Mouse (Mus musculus) midbrain, embryonic 14.5 days (tissue): ENCODE data around the gene Shb. TPM values are rescaled to one million over a fixed set of nuclear protein-coding genes. Genes with fewer than 3 reads are reported as not detected.
"Not testable (repeated sequence)": the region's sequence is repeated elsewhere in the genome, so short reads cannot be mapped to it uniquely, and the experiment has no call there.

Experiments used
- ATAC-seq: fragments of 200-750 bp; cut with Nextera tagmentation; 2 replicates; pipeline ENCODE4 v1.8.0; 2017; ENCODE audit warnings: moderate number of reproducible peaks, moderate library complexity; ENCODE audit not compliant: low FRiP score, low TSS enrichment
- DNase-seq: peaks from one replicate; pipeline ENCODE4 v3.0.0-alpha.2; 2015
- H3K27ac ChIP-seq: fragments of 300-500 bp; sonication (generic); replicated peaks from 2 replicates; pipeline ENCODE4 v1.5.1; 2014; ENCODE audit warnings: mild to moderate bottlenecking, low read depth, low read length, moderate library complexity
- H3K27me3 ChIP-seq: fragments of 300-500 bp; sonication (generic); 2 replicates; pipeline ENCODE4 v1.6.1; 2014; ENCODE audit warnings: low read length, control low read depth, mixed read lengths; ENCODE audit not compliant: control insufficient read depth, insufficient read depth
- H3K36me3 ChIP-seq: fragments of 300-500 bp; sonication (generic); 2 replicates; pipeline ENCODE4 v1.6.1; 2014; ENCODE audit warnings: low read length, control low read depth; ENCODE audit not compliant: control insufficient read depth, insufficient read depth
- H3K4me1 ChIP-seq: fragments of 300-500 bp; sonication (generic); 2 replicates; pipeline ENCODE4 v1.6.1; 2014; ENCODE audit warnings: mild to moderate bottlenecking, antibody characterized with exemption, low read length, control low read depth; ENCODE audit not compliant: control insufficient read depth, insufficient read depth
- H3K4me2 ChIP-seq: fragments of 300-500 bp; sonication (generic); 2 replicates; pipeline ENCODE4 v1.6.1; 2014; ENCODE audit warnings: mild to moderate bottlenecking, low read length, moderate library complexity
- H3K4me3 ChIP-seq: fragments of 300-500 bp; sonication (generic); replicated peaks from 2 replicates; pipeline ENCODE4 v1.5.1; 2014; ENCODE audit warnings: low read depth, low read length
- H3K9ac ChIP-seq: fragments of 300-500 bp; sonication (generic); replicated peaks from 2 replicates; pipeline ENCODE4 v1.6.1; 2014; ENCODE audit warnings: mild to moderate bottlenecking, low read length, moderate library complexity
- H3K9me3 ChIP-seq: fragments of 300-500 bp; sonication (generic); 2 replicates; pipeline ENCODE4 v1.6.1; 2016; ENCODE audit warnings: low read length, control low read depth, mixed read lengths; ENCODE audit not compliant: control insufficient read depth
- WGBS: fragments of 180-500 bp; shearing (Covaris S2); extraction: QIAGEN DNeasy Blood & Tissue Kit; methylation state at CpG from one replicate; pipeline ENCODE4 v1.1.7; 2014; 5-methylcytosine and 5-hydroxymethylcytosine counted together
- polyA plus RNA-seq: library from polyadenylated mRNA; unstranded; fragments of >200 nt; fragmentation: Nextera tagmentation; extraction: Ambion mirVana; gene quantifications from 2 replicates; pipeline ENCODE4 v1.2.1, GENCODE M21; 2014

Shb gene
- polyA plus RNA-seq, 1 experiment from 2014 or later = 10.2 TPM

DNA sequence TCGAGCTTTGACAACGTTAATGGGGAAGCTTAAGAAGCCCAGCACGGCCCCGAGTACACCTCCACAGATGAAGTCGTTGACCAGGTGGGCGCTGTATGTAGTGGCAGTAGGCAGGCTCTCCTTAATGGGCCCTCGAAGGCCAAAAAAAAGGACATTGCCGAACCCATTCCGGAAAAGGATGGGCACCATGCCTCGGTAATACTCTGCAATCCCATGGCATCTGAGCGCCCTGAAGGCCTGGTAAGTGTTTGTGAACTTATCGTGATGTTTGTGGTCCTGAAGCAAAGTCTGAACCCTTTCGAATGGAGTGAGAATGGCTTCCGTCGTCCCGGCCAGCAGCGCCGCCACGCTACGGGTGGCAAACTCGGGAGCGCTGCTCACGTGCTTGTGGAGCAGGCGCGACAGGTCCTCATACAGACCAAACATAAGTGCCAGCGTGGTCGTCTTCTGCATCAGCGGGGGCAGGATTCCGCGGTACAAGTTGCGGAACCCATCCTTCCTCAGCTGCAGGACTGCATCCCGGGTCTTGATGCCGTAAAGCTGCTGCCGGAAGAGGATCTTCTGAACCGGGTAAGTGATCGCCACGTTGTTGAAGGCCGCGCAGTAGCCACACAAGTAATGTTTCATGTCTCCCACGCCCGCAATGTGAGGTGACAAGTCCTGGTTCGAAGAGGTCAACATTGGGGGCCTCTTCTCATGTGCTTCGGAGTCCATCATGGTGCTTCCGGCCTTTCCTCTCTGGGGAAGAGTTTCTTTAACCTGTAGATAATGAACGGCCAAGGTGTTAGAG lies 132.7 kb downstream of the Shb start:
- ATAC-seq (no peak), DNase-seq (no peak)
- Histone ChIP-seq H3K4me1 (no peaks in the 10 kb centered on the region), H3K9ac (no peak overlapping the region), H3K4me3 (no peak overlapping the region), H3K4me2 (no peak overlapping the region), H3K9me3 (no peaks in the 10 kb centered on the region), H3K27ac (no peak overlapping the region), H3K36me3 (peaks cover 63% of the 10 kb centered on the region), H3K27me3 (no peaks in the 10 kb centered on the region)
- WGBS = 96% methylated on average over 45 of the region's 45 CpGs

DNA sequence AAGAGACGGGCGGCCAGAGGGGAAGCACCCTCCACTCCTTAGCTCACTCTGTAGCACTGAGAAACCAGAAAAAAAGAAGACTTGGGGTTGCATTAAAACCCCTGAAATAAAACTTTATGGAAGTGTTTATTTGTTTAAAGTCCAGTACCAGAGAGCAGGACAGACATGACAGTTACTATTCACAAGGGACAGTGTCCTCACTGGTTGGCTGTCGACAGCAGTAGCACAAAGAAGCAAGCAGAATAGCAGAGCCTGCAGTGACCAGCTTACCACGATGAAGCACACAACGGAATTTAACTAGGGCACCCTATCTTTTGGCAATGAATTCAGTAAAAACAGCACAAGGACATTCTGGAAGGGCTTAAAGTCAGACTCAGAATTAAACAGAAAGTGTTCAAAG lies 134.0 kb downstream of the Shb start:
- not testable (repeated sequence) for H3K27me3 ChIP-seq, H3K4me2 ChIP-seq, H3K27ac ChIP-seq, DNase-seq, H3K9ac ChIP-seq, H3K9me3 ChIP-seq, H3K4me3 ChIP-seq, ATAC-seq, H3K4me1 ChIP-seq
- WGBS = 88% methylated on average over 5 of the region's 5 CpGs
- peaks cover 50% of the 10 kb centered on the region for H3K36me3 ChIP-seq

DNA sequence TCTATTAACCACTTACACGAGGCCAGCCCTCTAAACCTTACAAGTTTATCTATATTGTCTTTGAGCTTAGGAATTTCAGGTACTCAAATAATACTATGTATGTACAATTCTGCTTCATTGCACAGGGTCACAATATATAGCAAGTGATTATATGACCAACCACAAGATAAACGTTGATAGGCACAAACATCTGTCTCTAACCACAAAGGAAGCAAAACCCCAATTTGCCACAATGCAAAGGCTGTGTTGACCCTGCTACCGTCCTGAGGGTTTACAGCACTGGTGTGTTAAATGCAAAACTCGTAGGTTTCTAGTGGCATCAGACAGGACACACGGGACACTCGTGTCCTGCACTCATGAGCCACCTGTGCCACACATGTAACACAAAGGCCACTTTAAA lies 136.1 kb downstream of the Shb start:
- not testable (repeated sequence) for H3K9ac ChIP-seq, H3K27me3 ChIP-seq, H3K4me1 ChIP-seq, H3K9me3 ChIP-seq, DNase-seq, H3K4me3 ChIP-seq, H3K4me2 ChIP-seq, H3K27ac ChIP-seq, ATAC-seq
- 91% methylated on average over 6 of the region's 6 CpGs for WGBS
- H3K36me3 ChIP-seq = peaks cover 32% of the 10 kb centered on the region

DNA sequence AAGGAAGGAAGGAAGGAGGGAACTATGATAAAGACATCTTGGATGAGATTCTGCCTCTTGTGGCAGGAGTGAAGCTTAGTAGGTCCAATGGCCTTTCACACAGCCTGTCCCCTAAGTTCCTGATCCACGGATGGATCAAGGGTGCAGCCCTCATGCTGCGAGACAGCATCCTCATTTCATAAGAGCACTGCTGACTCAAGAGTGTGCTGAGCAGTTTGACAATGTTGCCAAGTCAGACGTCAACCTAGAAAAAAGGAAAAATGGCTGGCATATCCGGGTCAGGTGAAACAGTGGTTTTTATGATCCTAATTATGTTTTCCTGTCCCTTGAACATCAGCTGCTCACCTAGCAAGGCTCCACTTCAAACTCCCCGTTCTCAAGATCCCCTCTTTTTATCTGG lies 138.6 kb downstream of the Shb start:
- whole genome bisulfite sequencing = 85% methylated on average over 5 of the region's 5 CpGs
- no peak overlapping the region for H3K4me3 ChIP-seq
- no peaks in the 10 kb centered on the region for H3K4me1 ChIP-seq
- ATAC-seq (no peak), DNase-seq (no peak)
- peaks cover 14% of the 10 kb centered on the region for H3K36me3 ChIP-seq
- H3K9ac ChIP-seq = no peak overlapping the region
- no peaks in the 10 kb centered on the region for H3K9me3 ChIP-seq
- H3K27me3 ChIP-seq = no peaks in the 10 kb centered on the region
- no peak overlapping the region for H3K4me2 ChIP-seq
- no peak overlapping the region for H3K27ac ChIP-seq

DNA sequence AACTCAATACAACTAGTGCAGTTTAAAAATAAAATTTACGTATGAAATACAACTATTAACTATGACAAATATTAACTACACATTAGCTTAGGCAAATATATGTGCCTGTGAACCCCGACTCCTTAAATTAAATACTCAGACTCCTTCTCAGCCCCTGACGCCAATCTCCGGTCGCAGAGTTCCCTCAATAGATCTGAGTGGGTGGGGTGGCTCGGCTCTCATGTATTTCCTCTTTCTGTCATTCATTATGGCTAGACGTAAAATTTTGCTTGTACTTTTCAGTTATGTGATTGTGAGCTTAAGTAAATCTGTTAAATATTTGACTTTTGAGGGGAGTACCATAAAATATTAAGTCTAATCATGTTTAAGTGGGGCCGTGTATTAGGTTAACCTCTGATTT lies 139.3 kb downstream of the Shb start:
- DNase-seq (no peak), ATAC-seq (no peak)
- H3K9me3 ChIP-seq = no peaks in the 10 kb centered on the region
- no peak overlapping the region for H3K4me3 ChIP-seq
- no peak overlapping the region for H3K4me2 ChIP-seq
- H3K9ac ChIP-seq = no peak overlapping the region
- peaks cover 9% of the 10 kb centered on the region for H3K36me3 ChIP-seq
- H3K4me1 ChIP-seq = no peaks in the 10 kb centered on the region
- no peaks in the 10 kb centered on the region for H3K27me3 ChIP-seq
- H3K27ac ChIP-seq = no peak overlapping the region
- 80% methylated on average over 8 of the region's 8 CpGs for WGBS

DNA sequence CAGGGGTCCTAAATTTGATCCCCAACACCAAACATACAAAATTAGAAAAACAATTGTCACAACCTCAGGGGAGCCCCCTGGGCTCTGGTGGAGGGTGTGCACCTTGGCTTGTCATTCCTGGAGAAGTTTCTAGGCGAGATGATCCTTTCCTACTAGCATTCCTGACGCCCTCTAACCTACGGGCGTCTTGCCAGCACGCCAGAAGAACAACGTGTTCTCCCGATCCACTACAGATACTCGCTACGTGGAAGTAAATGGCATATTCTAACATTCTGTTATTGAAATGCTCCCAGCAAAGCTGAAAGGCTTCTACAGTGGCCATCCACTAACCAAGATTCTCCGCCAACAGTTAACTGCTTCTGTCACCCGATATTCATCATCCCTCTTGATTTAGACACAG lies 139.7 kb downstream of the Shb start:
- whole genome bisulfite sequencing = 78% methylated on average over 11 of the region's 11 CpGs
- H3K4me3 ChIP-seq = no peak overlapping the region
- ATAC-seq = no peak

DNA sequence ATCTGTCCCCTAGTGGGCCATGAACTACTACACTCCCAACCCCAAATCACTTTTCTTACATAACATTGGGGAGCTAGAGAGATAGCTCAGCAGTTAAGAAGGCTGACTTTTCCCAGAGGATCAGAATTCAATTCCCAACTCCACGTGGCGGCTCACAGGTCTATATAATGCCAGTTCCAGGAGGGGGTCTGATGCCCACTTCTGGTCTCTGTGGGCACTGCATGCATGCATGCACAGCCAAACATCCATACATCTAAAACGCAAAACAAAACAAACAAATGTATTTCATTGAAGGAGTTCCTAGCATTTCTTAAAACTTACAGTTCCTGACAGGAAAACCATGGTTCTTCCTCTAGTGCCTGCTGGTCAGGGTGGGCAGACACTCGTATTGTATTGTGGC lies 140.2 kb downstream of the Shb start:
- Histone ChIP-seq H3K27ac (no peak overlapping the region), H3K9me3 (no peaks in the 10 kb centered on the region), H3K27me3 (no peaks in the 10 kb centered on the region), H3K4me3 (no peak overlapping the region), H3K4me1 (no peaks in the 10 kb centered on the region), H3K36me3 (peaks cover 1% of the 10 kb centered on the region; the same call in 1 of the 2 replicates), H3K9ac (no peak overlapping the region), H3K4me2 (no peak overlapping the region)
- ATAC-seq (no peak), DNase-seq (no peak)
- 81% methylated on average over 4 of the region's 4 CpGs for WGBS

More for the DNA sequence above, 139.7 kb downstream of the Shb start:
- no peak for DNase-seq
- H3K36me3 ChIP-seq = peaks cover 5% of the 10 kb centered on the region; the same call in 1 of the 2 replicates
- no peak overlapping the region for H3K4me2 ChIP-seq
- H3K4me1 ChIP-seq = no peaks in the 10 kb centered on the region
- H3K27me3 ChIP-seq = no peaks in the 10 kb centered on the region
- H3K27ac ChIP-seq = no peak overlapping the region
- no peaks in the 10 kb centered on the region for H3K9me3 ChIP-seq
- H3K9ac ChIP-seq = no peak overlapping the region

DNA sequence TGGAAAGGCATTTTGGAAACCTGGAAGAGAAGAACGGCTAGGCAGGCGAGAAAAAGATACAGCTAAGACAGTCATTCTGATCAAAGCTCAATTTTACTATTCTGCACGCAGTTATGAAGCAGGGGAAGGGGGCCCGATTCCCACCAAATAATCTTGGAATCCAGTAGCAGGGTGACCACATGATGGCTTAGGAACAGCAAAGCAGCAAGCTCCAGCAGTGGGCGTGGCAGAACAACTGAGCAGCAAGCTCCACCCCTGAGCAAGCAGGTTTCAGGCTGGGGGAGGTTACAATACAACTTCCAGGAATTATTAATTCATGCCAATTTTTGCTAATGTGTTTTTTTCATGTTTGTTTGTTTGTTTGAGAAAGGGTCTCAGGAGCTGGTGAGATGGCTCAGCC lies 145.0 kb downstream of the Shb start:
- H3K27ac ChIP-seq, H3K36me3 ChIP-seq, H3K4me1 ChIP-seq, DNase-seq, H3K27me3 ChIP-seq, H3K9me3 ChIP-seq, H3K9ac ChIP-seq, H3K4me3 ChIP-seq, H3K4me2 ChIP-seq, ATAC-seq: not testable (repeated sequence)
- 93% methylated on average over 5 of the region's 5 CpGs for WGBS

DNA sequence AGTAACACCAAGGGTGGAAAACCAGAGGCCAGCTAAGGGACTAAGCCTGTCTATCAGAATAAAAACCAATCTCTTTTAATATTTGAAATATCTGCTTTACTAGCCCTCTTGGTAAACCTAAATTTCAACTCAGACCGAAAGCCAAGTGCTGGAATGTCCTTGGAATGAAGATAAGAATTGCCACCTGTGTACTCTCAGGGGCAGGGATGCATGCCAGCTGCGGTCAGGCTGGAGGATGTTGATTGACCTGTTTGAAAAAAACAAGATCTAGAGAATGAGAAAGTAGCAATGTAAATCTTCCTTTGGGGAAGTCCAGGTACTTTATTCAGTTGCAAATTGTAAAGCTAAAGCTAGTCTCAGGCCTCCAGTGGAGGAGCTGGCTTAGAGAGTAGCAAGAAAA lies 150.1 kb downstream of the Shb start:
- not testable (repeated sequence) for H3K4me3 ChIP-seq, ATAC-seq, H3K4me2 ChIP-seq, H3K27ac ChIP-seq, DNase-seq, H3K9me3 ChIP-seq, H3K36me3 ChIP-seq, H3K27me3 ChIP-seq, H3K9ac ChIP-seq, H3K4me1 ChIP-seq
- WGBS = 94% methylated on average over 2 of the region's 2 CpGs
